Mouse (Mus musculus) ES-E14 (cell line): Measurements from ENCODE around the gene Fmnl1.

Source experiments
- CHD2 ChIP-seq: IDR thresholded peaks from 2 replicates; pipeline ENCODE4 v1.6.1; 2014; ENCODE audit warnings: mild to moderate bottlenecking, low read depth, low read length, inconsistent platforms
- HCFC1 ChIP-seq: IDR thresholded peaks from 2 replicates; pipeline ENCODE4 v1.6.1; 2012; ENCODE audit warnings: low read length, inconsistent platforms, borderline replicate concordance; ENCODE audit not compliant: insufficient read depth
- MAFK ChIP-seq: IDR thresholded peaks from 2 replicates; pipeline ENCODE4 v1.6.1; 2014; ENCODE audit warnings: mild to moderate bottlenecking, low read depth, low read length, inconsistent platforms; ENCODE audit not compliant: insufficient read depth
- ZNF384 ChIP-seq: IDR thresholded peaks from 2 replicates; pipeline ENCODE4 v1.6.1; 2012; ENCODE audit warnings: low read depth, low read length, inconsistent platforms

GRCm38 (mm10) chr11:103217790-103218516, 47.0 kb downstream of the Fmnl1 start, which contains the start of gene Spata32:
- TF ChIP-seq HCFC1 = no peak; the same call in 1 of the 2 replicates
- no peak for TF ChIP-seq ZNF384
- no peak for TF ChIP-seq CHD2
- no peak for TF ChIP-seq MAFK
